Mouse (Mus musculus): ENCODE data around the gene Gm21969. TPM values are rescaled to one million over a fixed set of nuclear protein-coding genes. Genes with fewer than 3 reads are reported as not detected.

Gene Gm21969
- polyA plus RNA-seq, 1 experiment from 2014 or later = not detected

GRCm38 (mm10) chr4:139641829-139642425, 38.9 kb downstream of the Gm21969 start:
- peak overlapping the region; percentile 30 for H3K4me2 ChIP-seq (replicated peaks)
- ATAC-seq (replicated peaks) = no peak
- H3K27ac ChIP-seq (replicated peaks) = no peak overlapping the region
- no peak overlapping the region for H3K9ac ChIP-seq (replicated peaks)
- H3K9me3 ChIP-seq = no peaks in the 10 kb centered on the region
- H3K4me1 ChIP-seq = peaks cover 7% of the 10 kb centered on the region
- peaks cover 5% of the 10 kb centered on the region; the same call in 1 of the 2 replicates for H3K27me3 ChIP-seq
- WGBS = 3% methylated on average over 30 of the region's 30 CpGs
- peaks cover 6% of the 10 kb centered on the region; the same call in 1 of the 2 replicates for H3K36me3 ChIP-seq
- H3K4me3 ChIP-seq = no peak overlapping the region

GRCm38 (mm10) chr4:139643972-139644371, 41.0 kb downstream of the Gm21969 start:
- H3K9me3 ChIP-seq = no peaks in the 10 kb centered on the region
- H3K4me2 ChIP-seq (replicated peaks) = no peak overlapping the region
- H3K27me3 ChIP-seq = peaks cover 5% of the 10 kb centered on the region; the same call in 1 of the 2 replicates
- H3K4me3 ChIP-seq = no peak overlapping the region
- peaks cover 7% of the 10 kb centered on the region for H3K4me1 ChIP-seq
- peak; percentile 54 for ATAC-seq (replicated peaks)
- no peak overlapping the region for H3K9ac ChIP-seq (replicated peaks)
- peaks cover 15% of the 10 kb centered on the region for H3K36me3 ChIP-seq
- no peak overlapping the region for H3K27ac ChIP-seq (replicated peaks)
- WGBS = 16% methylated on average over 9 of the region's 9 CpGs

- no peak for ATAC-seq (replicated peaks)
- peaks cover 17% of the 10 kb centered on the region for H3K36me3 ChIP-seq
- WGBS = 85% methylated on average over 7 of the region's 7 CpGs
- H3K4me1 ChIP-seq = peaks cover 3% of the 10 kb centered on the region
- H3K4me3 ChIP-seq = no peak overlapping the region
- H3K9me3 ChIP-seq = no peaks in the 10 kb centered on the region
- no peak overlapping the region for H3K9ac ChIP-seq (replicated peaks)
- no peak overlapping the region for H3K27ac ChIP-seq (replicated peaks)
- no peak overlapping the region for H3K4me2 ChIP-seq (replicated peaks)
- no peaks in the 10 kb centered on the region for H3K27me3 ChIP-seq
These were observed 43.9 kb downstream of the Gm21969 start for GRCm38 (mm10) chr4:139646916-139647315.

- Histone ChIP-seq H3K36me3 (peaks cover 11% of the 10 kb centered on the region), H3K4me1 (no peaks in the 10 kb centered on the region), H3K4me2 (replicated peaks) (no peak overlapping the region), H3K9ac (replicated peaks) (no peak overlapping the region), H3K9me3 (no peaks in the 10 kb centered on the region), H3K27ac (replicated peaks) (no peak overlapping the region), H3K27me3 (no peaks in the 10 kb centered on the region), H3K4me3 (no peak overlapping the region)
- no peak for ATAC-seq (replicated peaks)
- 80% methylated on average over 15 of the region's 15 CpGs for WGBS
These were observed 47.2 kb downstream of the Gm21969 start for GRCm38 (mm10) chr4:139650086-139650743.

GRCm38 (mm10) chr4:139650907-139651306, 47.9 kb downstream of the Gm21969 start:
- peaks cover 11% of the 10 kb centered on the region for H3K36me3 ChIP-seq
- no peak overlapping the region for H3K4me3 ChIP-seq
- no peaks in the 10 kb centered on the region for H3K27me3 ChIP-seq
- no peak for ATAC-seq (replicated peaks)
- no peak overlapping the region for H3K9ac ChIP-seq (replicated peaks)
- no peak overlapping the region for H3K27ac ChIP-seq (replicated peaks)
- H3K9me3 ChIP-seq = no peaks in the 10 kb centered on the region
- WGBS = 73% methylated on average over 11 of the region's 11 CpGs
- no peak overlapping the region for H3K4me2 ChIP-seq (replicated peaks)
- H3K4me1 ChIP-seq = no peaks in the 10 kb centered on the region

- no peak within 1 kb of the TSS for H3K27ac ChIP-seq (replicated peaks)
- H3K4me3 ChIP-seq = no peak within 1 kb of the TSS
- ATAC-seq (replicated peaks) = no peak
- H3K4me2 ChIP-seq (replicated peaks) = no peak within 1 kb of the TSS
- peaks cover 7% of the 10 kb centered on the region for H3K36me3 ChIP-seq
- no peaks in the 10 kb centered on the region for H3K9me3 ChIP-seq
- H3K9ac ChIP-seq (replicated peaks) = no peak within 1 kb of the TSS
- no peaks in the 10 kb centered on the region for H3K4me1 ChIP-seq
- H3K27me3 ChIP-seq = no peaks in the 10 kb centered on the region
- WGBS = 87% methylated on average over 8 of the region's 8 CpGs
These were observed 50.3 kb downstream of the Gm21969 start, which contains the start of gene Tas1r2 for GRCm38 (mm10) chr4:139653238-139653637. Gene Tas1r2 (plus strand): TSS chr4:139653538.

- H3K4me1 ChIP-seq = no peaks in the 10 kb centered on the region
- 86% methylated on average over 14 of the region's 14 CpGs for WGBS
- H3K27me3 ChIP-seq = no peaks in the 10 kb centered on the region
- no peak overlapping the region for H3K4me3 ChIP-seq
- no peak overlapping the region for H3K27ac ChIP-seq (replicated peaks)
- no peaks in the 10 kb centered on the region for H3K9me3 ChIP-seq
- ATAC-seq (replicated peaks) = no peak
- H3K36me3 ChIP-seq = no peaks in the 10 kb centered on the region
- H3K4me2 ChIP-seq (replicated peaks) = no peak overlapping the region
- H3K9ac ChIP-seq (replicated peaks) = no peak overlapping the region
These were observed 58.9 kb downstream of the Gm21969 start for GRCm38 (mm10) chr4:139661897-139662296.

GRCm38 (mm10) chr4:139667632-139668031, 64.6 kb downstream of the Gm21969 start:
- peak; percentile 57; the same call in 1 of the 2 replicates for ATAC-seq (replicated peaks)
- no peak overlapping the region for H3K4me3 ChIP-seq
- H3K27me3 ChIP-seq = no peaks in the 10 kb centered on the region
- no peaks in the 10 kb centered on the region for H3K9me3 ChIP-seq
- H3K4me2 ChIP-seq (replicated peaks) = no peak overlapping the region
- H3K4me1 ChIP-seq = 0 out of 2 replicates have a peak, but pooled peaks cover 3% of the 10 kb centered on the region
- no peaks in the 10 kb centered on the region for H3K36me3 ChIP-seq
- no peak overlapping the region for H3K9ac ChIP-seq (replicated peaks)
- no peak overlapping the region for H3K27ac ChIP-seq (replicated peaks)
- WGBS = 22% methylated on average over 6 of the region's 6 CpGs

GRCm38 (mm10) chr4:139669847-139670246, 66.9 kb downstream of the Gm21969 start:
- no peak for ATAC-seq (replicated peaks)
- H3K9ac ChIP-seq (replicated peaks) = no peak overlapping the region
- no peaks in the 10 kb centered on the region for H3K27me3 ChIP-seq
- H3K4me2 ChIP-seq (replicated peaks) = no peak overlapping the region
- H3K36me3 ChIP-seq = no peaks in the 10 kb centered on the region
- WGBS = 20% methylated on average over 6 of the region's 6 CpGs
- 0 out of 2 replicates have a peak, but pooled peaks cover 3% of the 10 kb centered on the region for H3K4me1 ChIP-seq
- H3K4me3 ChIP-seq = no peak overlapping the region
- H3K9me3 ChIP-seq = no peaks in the 10 kb centered on the region
- H3K27ac ChIP-seq (replicated peaks) = no peak overlapping the region

- Histone ChIP-seq H3K4me3 (no peak overlapping the region), H3K4me1 (no peaks in the 10 kb centered on the region), H3K9me3 (no peaks in the 10 kb centered on the region), H3K36me3 (no peaks in the 10 kb centered on the region), H3K27me3 (no peaks in the 10 kb centered on the region), H3K9ac (replicated peaks) (no peak overlapping the region), H3K27ac (replicated peaks) (no peak overlapping the region), H3K4me2 (replicated peaks) (no peak overlapping the region)
- no peak for ATAC-seq (replicated peaks)
- WGBS = 61% methylated on average over 9 of the region's 9 CpGs
These were observed 72.7 kb downstream of the Gm21969 start for GRCm38 (mm10) chr4:139675696-139676095.

GRCm38 (mm10) chr4:139683728-139684638, 81.0 kb downstream of the Gm21969 start:
- no peak overlapping the region for H3K4me2 ChIP-seq (replicated peaks)
- H3K9ac ChIP-seq (replicated peaks) = no peak overlapping the region
- no peaks in the 10 kb centered on the region for H3K27me3 ChIP-seq
- no peaks in the 10 kb centered on the region for H3K36me3 ChIP-seq
- no peak overlapping the region for H3K4me3 ChIP-seq
- 75% methylated on average over 22 of the region's 22 CpGs for WGBS
- H3K4me1 ChIP-seq = no peaks in the 10 kb centered on the region
- no peaks in the 10 kb centered on the region for H3K9me3 ChIP-seq
- ATAC-seq (replicated peaks) = no peak
- H3K27ac ChIP-seq (replicated peaks) = no peak overlapping the region

- Histone ChIP-seq H3K27ac (replicated peaks) (no peak overlapping the region), H3K4me1 (peaks cover under 1% of the 10 kb centered on the region)
These were observed 81.6 kb downstream of the Gm21969 start for GRCm38 (mm10) chr4:139684639-139685017.

More at GRCm38 (mm10) chr4:139684639-139685017, 81.6 kb downstream of the Gm21969 start:
- no peak for ATAC-seq (replicated peaks)
- Histone ChIP-seq H3K9me3 (no peaks in the 10 kb centered on the region), H3K27me3 (no peaks in the 10 kb centered on the region), H3K36me3 (no peaks in the 10 kb centered on the region), H3K4me3 (no peak overlapping the region), H3K4me2 (replicated peaks) (no peak overlapping the region), H3K9ac (replicated peaks) (no peak overlapping the region)
- WGBS = 10% methylated on average over 3 of the region's 3 CpGs
